Mouse (Mus musculus): ENCODE measurements at regions not wholly inside any gene's neighbourhood (a gene's known extent, or its start where the extent isn't known, plus 50 kb on each side); places are given as distances from the start of the nearest gene placed in this dataset.

DNA sequence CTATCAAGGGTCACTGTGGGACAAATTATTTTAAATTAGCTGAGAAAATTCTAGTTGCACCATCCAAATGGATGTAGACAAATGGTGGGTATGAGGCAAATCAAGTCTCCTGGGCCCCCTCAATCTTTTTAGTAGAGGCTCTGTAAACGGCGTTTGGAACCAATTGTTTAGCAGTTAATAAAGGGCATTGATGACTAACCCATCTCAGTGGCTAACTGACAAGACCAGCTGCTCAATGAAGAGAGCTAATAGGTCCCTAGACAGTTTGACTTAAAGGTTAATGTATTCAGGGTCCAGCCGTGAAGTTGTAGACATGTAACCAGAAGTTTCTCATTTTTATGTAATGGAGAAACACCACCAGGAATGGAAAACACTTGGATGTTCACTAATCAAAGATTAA is 332.6 kb upstream of the Gm21961 start:
- no peak for ATAC-seq (ENCODE audit: insufficient number of reproducible peaks, low FRiP score, low TSS enrichment)

DNA sequence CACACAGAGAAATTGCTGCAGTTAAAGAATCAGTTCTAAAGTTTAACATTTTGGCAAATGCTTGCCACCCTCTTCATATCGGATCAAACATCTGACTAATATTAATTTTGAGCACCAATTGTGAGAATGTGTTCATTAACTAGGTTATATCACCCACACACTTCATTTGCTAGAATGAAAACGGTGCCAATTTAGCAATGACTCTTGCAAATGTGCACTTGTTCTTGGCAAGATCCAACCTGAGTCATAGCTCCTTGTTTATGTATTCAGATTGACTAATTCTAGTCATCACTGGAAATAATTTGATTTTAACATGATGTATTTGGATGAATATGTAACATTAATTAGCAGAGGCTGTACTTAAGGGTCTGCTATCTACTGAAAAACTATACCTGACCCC is 327.8 kb upstream of the Gm21961 start:
- no peak for ATAC-seq (ENCODE audit: insufficient number of reproducible peaks, low FRiP score, low TSS enrichment)

DNA sequence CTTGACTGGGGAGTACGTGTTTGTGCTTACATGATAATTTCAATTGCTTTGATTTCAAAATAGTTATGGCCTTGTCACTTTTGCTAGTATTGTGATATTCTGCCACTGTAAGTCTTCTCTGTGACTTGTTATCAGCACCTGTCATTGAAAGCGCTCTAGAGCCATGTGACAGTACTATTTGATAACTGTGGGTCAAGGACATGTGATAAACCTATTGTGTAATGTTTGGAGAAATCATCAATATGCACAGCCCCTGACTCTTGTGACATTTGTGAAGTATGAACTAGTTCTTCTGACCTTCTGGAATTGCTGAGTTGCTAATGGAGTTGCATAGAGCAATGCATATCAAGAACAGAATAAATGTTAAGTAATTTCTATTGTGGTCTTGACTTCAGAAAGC is 319.4 kb upstream of the Gm21961 start:
- ATAC-seq (ENCODE audit: insufficient number of reproducible peaks, low FRiP score, low TSS enrichment), result no peak

DNA sequence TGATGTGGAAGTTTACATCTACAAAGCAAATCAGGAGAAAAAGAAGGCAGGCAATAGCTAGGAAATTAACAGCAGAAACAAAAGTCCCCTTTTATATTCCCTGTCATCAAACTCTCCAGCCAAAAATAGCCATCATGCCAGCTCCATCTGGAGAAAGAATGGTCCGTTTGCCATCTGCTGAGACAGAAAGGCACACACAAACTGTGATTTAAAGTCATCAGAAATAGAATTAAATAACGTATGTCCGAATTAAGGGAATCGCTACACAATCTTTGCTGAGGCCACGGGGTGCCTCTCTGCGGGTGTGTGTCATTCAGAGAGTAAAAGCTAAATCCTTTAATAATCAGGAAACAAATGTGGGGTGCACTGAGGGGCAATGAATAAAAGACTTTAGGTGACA is 293.4 kb upstream of the Gm21961 start:
- ATAC-seq (ENCODE audit: insufficient number of reproducible peaks, low FRiP score, low TSS enrichment), result peak; percentile 80

DNA sequence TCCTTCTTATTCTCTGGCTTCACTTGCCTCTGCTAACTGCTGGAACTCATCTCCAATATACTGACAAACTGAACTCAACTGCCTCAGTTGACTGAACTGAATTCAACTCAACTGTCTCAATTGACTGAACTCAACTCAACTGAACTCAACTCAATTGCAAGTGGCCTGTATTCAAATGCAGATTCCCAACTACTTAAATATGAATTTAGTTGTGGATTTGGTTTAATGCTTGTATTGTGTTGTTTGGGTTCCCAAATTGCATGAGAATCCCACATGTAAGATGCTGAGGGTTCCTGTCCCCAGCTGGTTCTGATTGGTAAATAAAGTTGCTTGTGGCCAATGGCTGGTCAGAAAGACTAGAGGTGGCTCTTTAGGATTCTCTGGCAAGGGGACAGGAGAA is 244.1 kb upstream of the Gm21961 start:
- ATAC-seq (ENCODE audit: insufficient number of reproducible peaks, low FRiP score, low TSS enrichment), result no peak

DNA sequence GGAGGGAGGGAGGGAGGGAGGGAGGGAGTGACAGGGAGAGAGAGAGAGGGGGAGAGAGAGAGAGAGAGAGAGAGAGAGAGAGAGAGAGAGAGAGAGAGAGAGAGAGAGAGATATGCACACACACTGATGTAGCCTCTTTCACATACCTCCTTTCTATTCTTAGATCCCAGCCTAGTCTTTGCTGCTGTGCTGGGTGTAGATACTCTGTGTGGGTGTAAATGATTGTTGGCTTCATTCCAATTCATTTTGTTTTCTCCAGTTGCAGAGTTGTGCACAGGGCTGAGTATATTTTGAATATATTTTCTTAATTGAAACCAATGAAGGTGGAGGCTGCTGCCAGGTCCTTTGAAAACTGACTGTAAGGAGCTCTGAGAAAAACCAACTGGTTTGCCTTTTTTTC is 207.8 kb upstream of the Gm21961 start:
- no peak for ATAC-seq (ENCODE audit: insufficient number of reproducible peaks, low FRiP score, low TSS enrichment)

DNA sequence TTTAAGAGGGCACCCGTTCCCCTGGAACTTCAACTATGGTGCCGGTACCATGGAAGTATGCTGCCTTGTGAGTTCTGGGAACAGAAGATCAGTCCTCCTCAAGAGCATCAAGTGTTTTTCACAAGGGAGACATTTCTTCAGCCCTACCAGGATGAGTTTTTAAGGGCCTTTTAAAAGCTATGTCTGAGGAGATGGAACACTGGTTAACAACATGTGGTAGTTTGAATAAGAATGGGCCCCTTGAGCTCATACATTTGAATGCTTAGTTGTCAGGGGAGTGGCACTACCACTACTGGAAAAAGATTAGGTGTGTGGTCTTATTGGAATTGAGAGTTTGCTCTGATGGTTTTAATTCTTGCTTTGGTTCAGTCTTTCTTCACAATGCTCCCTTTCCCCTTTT is 203.2 kb upstream of the Gm21961 start:
- no peak for ATAC-seq (ENCODE audit: insufficient number of reproducible peaks, low FRiP score, low TSS enrichment)

DNA sequence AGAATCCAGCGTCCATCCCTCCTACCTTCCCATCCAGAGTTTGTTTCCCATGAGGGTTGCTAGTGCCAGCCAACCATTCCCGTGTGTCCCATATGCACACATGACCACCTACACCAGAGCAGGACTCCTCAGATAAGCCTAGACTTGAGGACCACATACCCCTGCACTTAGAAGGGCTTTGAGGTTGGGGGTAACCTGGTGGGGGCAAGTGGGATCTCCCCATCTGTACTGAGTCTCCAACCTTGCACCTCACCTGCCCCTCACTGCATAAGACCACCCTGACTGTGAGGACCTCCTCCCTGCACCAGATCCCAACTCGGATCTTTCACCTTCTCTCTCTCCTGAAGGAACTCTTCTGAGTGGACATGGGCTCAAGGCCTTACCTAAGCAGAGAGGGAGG is 181.6 kb upstream of the Gm21961 start:
- 0 out of 2 replicates have a peak, but pooled peaks have one; percentile 45 for ATAC-seq (ENCODE audit: insufficient number of reproducible peaks, low FRiP score, low TSS enrichment)

DNA sequence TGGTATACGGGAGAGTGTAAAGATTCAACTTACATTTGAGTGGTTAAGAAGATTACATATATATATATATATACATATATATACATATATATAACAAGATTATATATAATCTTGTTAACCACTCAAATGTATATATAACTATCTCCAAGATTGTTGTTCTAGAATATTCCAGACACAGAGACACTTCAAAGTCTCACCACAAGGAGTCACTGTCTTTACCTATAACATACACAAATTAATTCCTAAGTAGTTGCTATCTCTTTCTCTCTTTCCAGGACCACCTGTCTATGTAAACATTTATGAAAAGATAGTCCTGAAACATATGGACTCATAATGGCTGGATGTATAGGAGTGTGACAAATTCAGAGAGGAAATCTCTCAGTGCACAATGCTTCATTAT is 178.9 kb upstream of the Gm21961 start:
- ATAC-seq (ENCODE audit: insufficient number of reproducible peaks, low FRiP score, low TSS enrichment), result no peak
